Mouse (Mus musculus) midbrain, postnatal 0 days (tissue): ENCODE data around the gene Kars. TPM values are rescaled to one million over a fixed set of nuclear protein-coding genes. Genes with fewer than 3 reads are reported as not detected.

Experiments
- ATAC-seq: fragments of 200-750 bp; cut with Nextera tagmentation; 2 replicates; pipeline ENCODE4 v1.8.0; 2017; ENCODE audit warnings: moderate number of reproducible peaks, mild to moderate bottlenecking, moderate TSS enrichment, moderate library complexity; ENCODE audit not compliant: low FRiP score
- DNase-seq: peaks from one replicate; pipeline ENCODE4 v3.0.0-alpha.2; 2015; ENCODE audit warnings: low spot score
- H3K27ac ChIP-seq: fragments of 300-500 bp; sonication (generic); 2 replicates; pipeline ENCODE4 v1.5.1; 2014; ENCODE audit warnings: low read depth, mild to moderate bottlenecking, low read length, mixed read lengths
- H3K27me3 ChIP-seq: fragments of 300-500 bp; sonication (generic); 2 replicates; pipeline ENCODE4 v1.6.1; 2014; ENCODE audit warnings: low read length, control low read depth, mixed read lengths; ENCODE audit not compliant: insufficient read depth
- H3K36me3 ChIP-seq: fragments of 300-500 bp; sonication (generic); 2 replicates; pipeline ENCODE4 v1.6.1; 2014; ENCODE audit warnings: low read length, control low read depth, mixed read lengths; ENCODE audit not compliant: insufficient read depth
- H3K4me1 ChIP-seq: fragments of 300-500 bp; sonication (generic); 2 replicates; pipeline ENCODE4 v1.6.1; 2014; ENCODE audit warnings: mild to moderate bottlenecking, control low read depth, antibody characterized with exemption, low read length, mixed read lengths; ENCODE audit not compliant: insufficient read depth
- H3K4me2 ChIP-seq: fragments of 300-500 bp; sonication (generic); 2 replicates; pipeline ENCODE4 v1.6.1; 2014; ENCODE audit warnings: low read depth, mild to moderate bottlenecking, low read length, mixed read lengths; ENCODE audit not compliant: poor library complexity, severe bottlenecking
- H3K4me3 ChIP-seq: fragments of 300-500 bp; sonication (generic); 2 replicates; pipeline ENCODE4 v1.5.1; 2014; ENCODE audit warnings: low read depth, mild to moderate bottlenecking, low read length, moderate library complexity
- H3K9ac ChIP-seq: fragments of 300-500 bp; sonication (generic); replicated peaks from 2 replicates; pipeline ENCODE4 v1.6.1; 2014; ENCODE audit warnings: mild to moderate bottlenecking, low read length, moderate library complexity, mixed read lengths; ENCODE audit not compliant: poor library complexity, severe bottlenecking
- H3K9me3 ChIP-seq: fragments of 300-500 bp; sonication (generic); 2 replicates; pipeline ENCODE4 v1.6.1; 2016; ENCODE audit warnings: low read length, control low read depth
- CTCF ChIP-seq: IDR thresholded peaks from 2 replicates; pipeline ENCODE4 v1.5.1; 2016; ENCODE audit warnings: antibody characterized with exemption, mild to moderate bottlenecking
- WGBS: fragments of 180-500 bp; shearing (Covaris S2); extraction: QIAGEN DNeasy Blood & Tissue Kit; methylation state at CpG from one replicate; pipeline ENCODE4 v1.1.7; 2014; 5-methylcytosine and 5-hydroxymethylcytosine counted together
- polyA plus RNA-seq: library from polyadenylated mRNA; unstranded; fragments of >200 nt; fragmentation: Nextera tagmentation; extraction: Ambion mirVana; gene quantifications from 2 replicates; pipeline ENCODE4 v1.2.1, GENCODE M21; 2015
- total RNA-seq: library from RNA; depleted of rRNA; stranded (reverse); fragments of >200 nt; gene quantifications from 2 replicates; pipeline ENCODE4 v1.2.3, GENCODE M21; 2014

Gene Kars
- total and polyA plus RNA-seq, 2 experiments from 2014 or later: 106 to 160 TPM

GRCm38 (mm10) chr8:112045182-112045581, 34.1 kb upstream of the Kars start:
- DNase-seq: no peak
- 82% methylated on average over 5 of the region's 5 CpGs for WGBS
- ATAC-seq: no peak

DNA sequence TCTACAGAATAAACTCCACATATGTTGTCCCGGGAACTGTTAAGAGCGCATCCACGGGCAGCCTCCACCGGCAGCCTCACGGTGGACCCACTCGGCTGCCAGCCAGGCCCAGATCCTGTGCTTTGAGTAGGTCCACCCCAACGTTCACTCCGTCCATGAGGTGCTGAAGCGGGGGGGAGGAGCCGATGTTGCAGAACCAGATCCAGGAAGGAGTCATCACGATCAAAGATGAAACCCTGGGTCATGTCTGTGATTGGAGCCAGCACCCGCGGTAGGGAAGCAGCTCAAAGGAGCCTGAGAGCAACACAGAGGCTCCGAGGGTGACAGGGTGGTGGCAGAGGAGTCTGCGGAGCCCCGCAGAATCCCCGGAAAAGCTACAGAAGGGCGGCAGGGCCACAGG, 26.4 kb upstream of the Kars start:
- ATAC-seq (no peak), DNase-seq (no peak)
- Histone ChIP-seq H3K4me3 (no peak overlapping the region), H3K4me2 (no peak overlapping the region), H3K9ac (no peak overlapping the region), H3K36me3 (no peaks in the 10 kb centered on the region), H3K4me1 (no peaks in the 10 kb centered on the region), H3K27me3 (no peaks in the 10 kb centered on the region), H3K27ac (no peak overlapping the region), H3K9me3 (no peaks in the 10 kb centered on the region)
- 88% methylated on average over 18 of the region's 18 CpGs for WGBS
- no peak for TF ChIP-seq CTCF

More at GRCm38 (mm10) chr8:112045182-112045581, 34.1 kb upstream of the Kars start:
- Histone ChIP-seq H3K36me3 (no peaks in the 10 kb centered on the region), H3K4me1 (no peaks in the 10 kb centered on the region), H3K4me3 (no peak overlapping the region), H3K4me2 (no peak overlapping the region), H3K9me3 (no peaks in the 10 kb centered on the region), H3K27me3 (no peaks in the 10 kb centered on the region), H3K27ac (no peak overlapping the region), H3K9ac (no peak overlapping the region)
- peak; percentile 54 for TF ChIP-seq CTCF

- Histone ChIP-seq H3K27me3 (no peaks in the 10 kb centered on the region), H3K9me3 (no peaks in the 10 kb centered on the region), H3K4me1 (no peaks in the 10 kb centered on the region), H3K4me2 (no peak overlapping the region), H3K9ac (no peak overlapping the region), H3K27ac (no peak overlapping the region), H3K36me3 (no peaks in the 10 kb centered on the region), H3K4me3 (no peak overlapping the region)
- ATAC-seq (no peak), DNase-seq (peak; percentile 78)
- WGBS: 23% methylated on average over 8 of the region's 8 CpGs
- peak; percentile 77 for TF ChIP-seq CTCF
Observed at GRCm38 (mm10) chr8:112034603-112035002, 23.5 kb upstream of the Kars start.

DNA sequence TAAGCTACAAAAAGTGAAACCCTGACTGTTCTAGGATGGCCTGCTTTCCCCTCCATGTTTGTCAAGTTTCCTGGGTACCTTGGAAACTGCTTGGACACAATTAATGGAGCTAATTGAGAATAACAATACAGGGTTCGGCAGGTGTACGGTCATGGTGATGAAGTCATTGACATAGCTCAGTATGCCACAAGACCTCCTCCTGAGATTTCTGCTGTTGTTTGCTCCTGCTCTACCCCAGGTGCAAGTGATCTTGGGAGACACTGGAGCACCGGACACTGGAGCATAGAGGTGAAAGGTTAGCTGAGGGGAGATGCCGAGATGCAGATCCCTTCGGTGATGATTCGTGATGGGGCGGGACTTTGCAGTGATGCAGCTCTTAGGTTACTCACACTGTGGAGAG, 21.9 kb upstream of the Kars start:
- Histone ChIP-seq H3K4me1 (no peaks in the 10 kb centered on the region), H3K4me2 (no peak overlapping the region), H3K9ac (no peak overlapping the region), H3K36me3 (no peaks in the 10 kb centered on the region), H3K27me3 (no peaks in the 10 kb centered on the region), H3K27ac (no peak overlapping the region), H3K4me3 (no peak overlapping the region), H3K9me3 (no peaks in the 10 kb centered on the region)
- DNase-seq (no peak), ATAC-seq (no peak)
- TF ChIP-seq CTCF: no peak
- 47% methylated on average over 7 of the region's 7 CpGs for WGBS

DNA sequence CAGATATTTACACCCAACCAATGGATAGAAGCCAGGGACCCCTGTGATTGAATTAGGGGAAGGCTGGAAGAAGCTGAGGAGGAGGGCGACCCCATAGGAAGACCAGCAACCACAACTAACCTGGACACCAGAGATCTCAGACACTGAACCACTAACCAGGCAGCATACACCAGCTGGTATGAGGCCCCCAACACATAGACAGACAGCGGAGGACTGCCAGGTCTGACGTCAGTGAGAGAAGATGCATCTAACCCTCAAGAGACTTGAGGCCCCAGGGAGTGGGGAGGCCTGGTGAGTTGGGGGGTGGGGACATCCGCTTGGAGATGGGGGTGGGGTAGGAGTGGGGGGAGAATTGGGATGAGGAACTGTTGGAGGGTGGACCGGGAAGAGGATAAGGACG, 19.5 kb upstream of the Kars start:
- Histone ChIP-seq H3K4me1 (no peaks in the 10 kb centered on the region), H3K9ac (no peak overlapping the region), H3K27ac (no peak overlapping the region), H3K27me3 (no peaks in the 10 kb centered on the region), H3K4me3 (no peak overlapping the region), H3K9me3 (no peaks in the 10 kb centered on the region), H3K4me2 (no peak overlapping the region), H3K36me3 (no peaks in the 10 kb centered on the region)
- WGBS: 53% methylated on average over 6 of the region's 6 CpGs
- ATAC-seq (no peak), DNase-seq (no peak)
- no peak for TF ChIP-seq CTCF

DNA sequence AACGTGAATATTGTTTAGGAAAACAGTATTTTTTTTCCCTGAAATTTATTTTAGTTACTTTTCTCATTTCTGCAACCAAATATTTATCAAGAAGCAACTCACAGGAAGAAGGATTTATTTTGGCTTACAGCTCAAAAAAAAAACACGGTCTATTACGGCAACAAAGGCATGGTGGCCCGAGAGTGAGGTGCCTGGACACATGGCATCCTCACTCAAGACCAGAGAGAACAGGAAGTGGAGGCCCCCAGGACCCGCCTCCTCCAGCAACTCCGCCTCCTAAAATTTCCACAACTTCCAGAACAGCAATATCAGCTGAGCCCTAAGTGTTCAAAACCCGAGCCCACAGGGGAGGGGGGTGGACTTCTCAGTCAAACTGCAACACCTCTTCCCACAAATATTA, 18.3 kb upstream of the Kars start:
- ATAC-seq (no peak), DNase-seq (no peak)
- WGBS: 88% methylated on average over 7 of the region's 7 CpGs
- Histone ChIP-seq H3K36me3 (no peaks in the 10 kb centered on the region), H3K9ac (no peak overlapping the region), H3K4me2 (no peak overlapping the region), H3K9me3 (no peaks in the 10 kb centered on the region), H3K27me3 (no peaks in the 10 kb centered on the region), H3K4me3 (no peak overlapping the region), H3K27ac (no peak overlapping the region), H3K4me1 (no peaks in the 10 kb centered on the region)
- no peak for TF ChIP-seq CTCF
